Mouse (Mus musculus) hindbrain, embryonic 14.5 days (tissue): ENCODE results near the gene Zfp442. TPM values are rescaled to one million over a fixed set of nuclear protein-coding genes. Genes with fewer than 3 reads are reported as not detected.
A peak's percentile ranks its signal among the peaks of the same experiment; 100 is the strongest.
"Not testable (repeated sequence)": the region's sequence is repeated elsewhere in the genome, so short reads cannot be mapped to it uniquely, and the experiment has no call there.

Experiments
- ATAC-seq: fragments of 200-750 bp; cut with Nextera tagmentation; 2 replicates; pipeline ENCODE4 v1.8.0; 2017; ENCODE audit warnings: moderate number of reproducible peaks, mild to moderate bottlenecking, moderate TSS enrichment, moderate library complexity; ENCODE audit not compliant: low FRiP score
- DNase-seq: peaks from one replicate; pipeline ENCODE4 v3.0.0-alpha.2; 2015; ENCODE audit warnings: low spot score
- H3K27ac ChIP-seq: fragments of 300-500 bp; sonication (generic); 2 replicates; pipeline ENCODE4 v1.5.1; 2014; ENCODE audit warnings: mild to moderate bottlenecking, moderate library complexity
- H3K27me3 ChIP-seq: fragments of 300-500 bp; sonication (generic); 2 replicates; pipeline ENCODE4 v1.6.1; 2014; ENCODE audit warnings: mild to moderate bottlenecking, low read length, mixed read lengths; ENCODE audit not compliant: control insufficient read depth, insufficient read depth
- H3K36me3 ChIP-seq: fragments of 300-500 bp; sonication (generic); replicated peaks from 2 replicates; pipeline ENCODE4 v1.6.1; 2014; ENCODE audit not compliant: control insufficient read depth, insufficient read depth
- H3K4me1 ChIP-seq: fragments of 300-500 bp; sonication (generic); replicated peaks from 2 replicates; pipeline ENCODE4 v1.6.1; 2014; ENCODE audit warnings: antibody characterized with exemption, low read length, mixed read lengths; ENCODE audit not compliant: control insufficient read depth, insufficient read depth
- H3K4me2 ChIP-seq: fragments of 300-500 bp; sonication (generic); replicated peaks from 2 replicates; pipeline ENCODE4 v1.6.1; 2014; ENCODE audit warnings: mild to moderate bottlenecking, moderate library complexity
- H3K4me3 ChIP-seq: fragments of 300-500 bp; sonication (generic); replicated peaks from 2 replicates; pipeline ENCODE4 v1.5.1; 2014; ENCODE audit warnings: mild to moderate bottlenecking, low read length
- H3K9ac ChIP-seq: fragments of 300-500 bp; sonication (generic); 2 replicates; pipeline ENCODE4 v1.6.1; 2014
- H3K9me3 ChIP-seq: fragments of 300-500 bp; sonication (generic); 2 replicates; pipeline ENCODE4 v1.6.1; 2016; ENCODE audit warnings: low read length; ENCODE audit not compliant: control insufficient read depth
- WGBS: fragments of 180-500 bp; shearing (Covaris S2); extraction: QIAGEN DNeasy Blood & Tissue Kit; methylation state at CpG from one replicate; pipeline ENCODE4 v1.1.7; 2014; 5-methylcytosine and 5-hydroxymethylcytosine counted together
- polyA plus RNA-seq: library from polyadenylated mRNA; unstranded; fragments of >200 nt; fragmentation: Nextera tagmentation; extraction: Ambion mirVana; gene quantifications from 2 replicates; pipeline ENCODE4 v1.2.1, GENCODE M21; 2014

Zfp442 gene
- 7.3 and 7.9 TPM in 2 replicates for polyA plus RNA-seq

DNA sequence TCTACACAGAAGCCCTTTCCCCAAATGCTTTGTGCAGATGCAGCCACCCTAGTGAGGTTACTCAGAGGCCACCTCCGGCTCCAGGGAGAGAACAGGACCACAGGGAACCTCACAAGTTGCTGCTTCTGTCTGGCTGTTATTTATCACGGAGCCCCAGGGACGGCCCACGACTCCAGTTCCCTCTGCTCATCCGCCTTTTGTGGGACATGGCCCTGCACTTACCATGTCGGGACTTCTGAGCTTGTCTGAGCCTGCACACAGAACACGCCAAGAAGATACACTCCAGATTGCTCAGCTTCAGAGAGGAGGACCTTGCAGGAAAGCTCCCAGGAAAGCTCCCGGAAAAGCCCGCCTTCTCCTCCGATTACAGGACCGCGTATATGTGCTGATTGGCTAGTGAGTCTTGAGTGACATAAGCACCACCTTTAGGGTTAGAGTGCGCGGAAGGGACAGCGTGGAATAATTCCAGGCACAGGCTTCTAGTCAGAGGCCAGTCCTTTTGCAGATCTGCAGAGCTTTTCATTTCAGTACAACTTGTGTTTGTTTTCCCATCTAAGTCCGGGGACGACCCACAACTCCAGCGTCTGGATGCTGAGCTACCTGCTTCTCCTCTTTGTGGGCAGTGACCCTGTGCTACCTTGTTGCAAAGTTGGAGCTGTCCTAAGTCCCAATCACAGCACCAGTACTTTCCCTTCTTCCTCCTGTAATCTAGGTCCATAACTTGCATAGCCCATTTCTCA is at the start of gene Zfp442:
Zfp442 (minus strand) TSS at position 307 of the 740 bp plus-strand sequence.
- Histone ChIP-seq H3K27ac (peak within 1 kb of the TSS; percentile 64), H3K4me2 (peak within 1 kb of the TSS; percentile 61), H3K4me3 (peak within 1 kb of the TSS; percentile 43), H3K9ac (peak within 1 kb of the TSS; percentile 73)
- H3K9me3 ChIP-seq, H3K36me3 ChIP-seq, H3K27me3 ChIP-seq, H3K4me1 ChIP-seq: not testable (repeated sequence)
- ATAC-seq (peak; percentile 99), DNase-seq (peak; percentile 31)
- WGBS = under 1% methylated on average over 18 of the region's 18 CpGs

DNA sequence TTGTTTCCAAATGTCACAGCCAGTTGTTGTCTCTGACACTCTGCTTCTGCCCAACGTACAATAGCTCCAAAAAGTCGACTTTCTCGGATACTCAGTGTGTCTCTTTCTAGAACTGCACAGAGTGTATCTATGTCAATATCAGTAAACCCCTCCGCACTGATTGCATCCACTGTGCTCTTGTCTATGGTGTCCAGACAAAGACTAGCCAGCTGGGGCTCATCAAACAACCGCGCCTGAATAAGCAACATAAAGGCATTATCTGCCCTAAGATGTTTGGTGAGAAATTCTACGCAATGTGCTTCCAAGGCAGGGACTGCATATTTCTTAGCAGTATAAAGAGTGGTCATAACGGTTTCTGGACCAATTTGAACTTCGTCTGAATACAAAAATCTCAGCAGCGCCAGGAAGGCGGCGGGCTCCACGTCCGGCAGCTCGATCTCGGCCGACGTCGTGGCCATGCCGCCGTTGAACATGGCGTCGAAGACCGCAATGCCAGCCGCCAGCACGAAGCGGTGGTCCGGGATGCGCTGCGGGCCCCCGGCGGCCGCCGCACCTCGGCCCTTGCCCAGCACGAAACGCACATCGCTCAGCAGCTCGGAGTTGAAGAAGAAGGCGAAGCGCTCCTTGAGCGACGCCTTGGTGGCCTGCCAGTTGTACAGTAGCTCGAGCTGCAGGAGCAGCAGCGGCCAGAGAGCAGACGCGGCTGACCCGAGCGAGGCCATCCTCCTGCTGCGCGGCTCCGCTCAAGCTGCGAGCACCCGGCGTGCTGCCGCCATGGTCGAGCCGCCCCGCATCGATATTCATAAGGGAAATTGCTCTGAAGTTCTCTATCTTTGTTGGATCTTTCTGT is 49.1 kb upstream of the Zfp442 start:
- not testable (repeated sequence) for H3K9me3 ChIP-seq, ATAC-seq, H3K27ac ChIP-seq, H3K27me3 ChIP-seq, H3K36me3 ChIP-seq, H3K4me1 ChIP-seq, H3K9ac ChIP-seq, DNase-seq
- 44% methylated on average over 60 of the region's 60 CpGs for WGBS
- peak overlapping the region; percentile 26 for H3K4me3 ChIP-seq
- peak overlapping the region; percentile 41 for H3K4me2 ChIP-seq

DNA sequence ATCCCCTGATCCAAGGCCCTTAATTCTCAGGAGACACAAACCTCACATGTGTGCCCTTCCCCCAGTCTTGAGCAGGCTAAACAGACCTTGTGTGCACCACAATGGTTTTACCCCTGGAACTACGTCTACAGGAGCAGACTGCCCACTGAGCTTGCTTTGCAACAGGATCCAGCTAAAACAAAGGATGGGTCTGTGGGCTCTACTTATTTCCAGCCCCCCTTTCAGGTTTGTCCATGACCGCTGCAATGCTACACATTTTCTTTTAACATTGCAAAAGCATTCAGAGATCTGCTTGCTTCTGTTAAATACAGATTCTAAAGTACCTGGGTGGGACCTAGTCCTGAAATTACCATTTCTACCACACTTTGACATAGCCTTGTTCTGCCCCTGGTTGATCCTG is 41.7 kb upstream of the Zfp442 start:
- H3K4me1 ChIP-seq = no peaks in the 10 kb centered on the region
- no peaks in the 10 kb centered on the region for H3K27me3 ChIP-seq
- no peak for ATAC-seq
- 71% methylated on average over 2 of the region's 2 CpGs for WGBS
- no peak overlapping the region for H3K27ac ChIP-seq
- no peak overlapping the region for H3K9ac ChIP-seq
- no peaks in the 10 kb centered on the region for H3K36me3 ChIP-seq
- no peaks in the 10 kb centered on the region for H3K9me3 ChIP-seq
- no peak overlapping the region for H3K4me2 ChIP-seq
- no peak for DNase-seq
- H3K4me3 ChIP-seq = no peak overlapping the region

GRCm38 (mm10) chr2:150484939-150485778 is 33.9 kb upstream of the Zfp442 start, which contains the start of gene Zfp345:
Gene Zfp345, minus strand, starts transcription at chr2:150485091.
- not testable (repeated sequence) for H3K4me3 ChIP-seq, H3K9me3 ChIP-seq, ATAC-seq, H3K4me1 ChIP-seq, H3K4me2 ChIP-seq, H3K9ac ChIP-seq, H3K36me3 ChIP-seq, H3K27me3 ChIP-seq, DNase-seq, H3K27ac ChIP-seq
- WGBS = 78% methylated on average over 7 of the region's 8 CpGs

GRCm38 (mm10) chr2:150439084-150439483 is 12.2 kb downstream of the Zfp442 start:
- not testable (repeated sequence) for H3K4me3 ChIP-seq, H3K27me3 ChIP-seq, H3K4me2 ChIP-seq, H3K36me3 ChIP-seq, H3K27ac ChIP-seq, ATAC-seq, H3K9ac ChIP-seq, H3K4me1 ChIP-seq, DNase-seq
- WGBS = 91% methylated on average over 1 of the region's 1 CpGs
- H3K9me3 ChIP-seq = peaks cover 27% of the 10 kb centered on the region

DNA sequence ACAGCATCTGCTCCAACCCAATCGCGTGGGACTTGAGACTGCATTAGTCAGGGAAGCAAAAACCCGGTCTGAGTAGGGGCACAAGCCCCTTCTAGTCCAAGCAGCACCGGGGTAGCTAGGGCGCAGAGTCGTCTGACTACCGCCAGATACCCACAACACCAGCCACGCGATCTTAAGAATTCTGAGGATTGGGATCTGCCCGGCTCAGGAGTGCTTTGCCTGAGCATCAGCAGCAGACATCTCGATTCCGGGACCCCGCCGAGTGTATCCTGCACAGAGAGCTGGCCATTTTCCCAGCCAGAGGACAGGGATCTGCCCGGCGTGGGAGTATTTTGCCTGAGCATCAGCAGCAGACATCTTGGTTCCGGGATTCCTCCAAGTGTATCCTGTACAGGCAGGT is 39.1 kb downstream of the Zfp442 start:
- H3K9me3 ChIP-seq = peaks cover 32% of the 10 kb centered on the region
- not testable (repeated sequence) for H3K9ac ChIP-seq, H3K4me1 ChIP-seq, DNase-seq, H3K4me3 ChIP-seq, ATAC-seq, H3K27me3 ChIP-seq, H3K4me2 ChIP-seq, H3K27ac ChIP-seq
- WGBS = 94% methylated on average over 17 of the region's 17 CpGs
- peaks cover 15% of the 10 kb centered on the region for H3K36me3 ChIP-seq

- Histone ChIP-seq H3K4me2 (no peak overlapping the region), H3K27me3 (no peaks in the 10 kb centered on the region), H3K9ac (no peak overlapping the region), H3K4me3 (no peak overlapping the region), H3K4me1 (no peaks in the 10 kb centered on the region), H3K27ac (no peak overlapping the region), H3K9me3 (0 out of 2 replicates have a peak, but pooled peaks cover 4% of the 10 kb centered on the region), H3K36me3 (no peaks in the 10 kb centered on the region)
- 84% methylated on average over 1 of the region's 1 CpGs for WGBS
- DNase-seq (no peak), ATAC-seq (no peak)
These were observed 61.1 kb downstream of the Zfp442 start for GRCm38 (mm10) chr2:150390198-150390597.

GRCm38 (mm10) chr2:150385553-150386106 is 65.7 kb downstream of the Zfp442 start:
- not testable (repeated sequence) for H3K4me3 ChIP-seq, H3K36me3 ChIP-seq, ATAC-seq, DNase-seq, H3K27ac ChIP-seq, H3K27me3 ChIP-seq, H3K4me1 ChIP-seq, H3K9me3 ChIP-seq, H3K9ac ChIP-seq, H3K4me2 ChIP-seq
- 95% methylated on average over 17 of the region's 19 CpGs for WGBS
